Mouse (Mus musculus) kidney, embryonic 15.5 days (tissue): ENCODE results near the gene Slc2a5. TPM values are rescaled to one million over a fixed set of nuclear protein-coding genes. Genes with fewer than 3 reads are reported as not detected.

ENCODE experiments used
- ATAC-seq: fragments of 200-750 bp; cut with Nextera tagmentation; replicated peaks from 2 replicates; pipeline ENCODE4 v1.8.0; 2017; ENCODE audit warnings: moderate TSS enrichment; ENCODE audit not compliant: low FRiP score
- H3K27ac ChIP-seq: fragments of 300-500 bp; sonication (generic); 2 replicates; pipeline ENCODE4 v1.5.1; 2015; ENCODE audit warnings: mild to moderate bottlenecking, inconsistent platforms
- H3K27me3 ChIP-seq: fragments of 300-500 bp; sonication (generic); 2 replicates; pipeline ENCODE4 v1.6.1; 2015; ENCODE audit warnings: inconsistent platforms
- H3K36me3 ChIP-seq: fragments of 300-500 bp; sonication (generic); 2 replicates; pipeline ENCODE4 v1.6.1; 2015; ENCODE audit warnings: inconsistent platforms
- H3K4me1 ChIP-seq: fragments of 300-500 bp; sonication (generic); 2 replicates; pipeline ENCODE4 v1.6.1; 2015; ENCODE audit warnings: inconsistent platforms
- H3K4me2 ChIP-seq: fragments of 300-500 bp; sonication (generic); 2 replicates; pipeline ENCODE4 v1.6.1; 2015; ENCODE audit warnings: moderate library complexity, mild to moderate bottlenecking, inconsistent platforms
- H3K4me3 ChIP-seq: fragments of 300-500 bp; sonication (generic); replicated peaks from 2 replicates; pipeline ENCODE4 v1.5.1; 2015; ENCODE audit warnings: mild to moderate bottlenecking, inconsistent platforms
- H3K9ac ChIP-seq: fragments of 300-500 bp; sonication (generic); 2 replicates; pipeline ENCODE4 v1.6.1; 2015; ENCODE audit warnings: mild to moderate bottlenecking, inconsistent platforms
- H3K9me3 ChIP-seq: fragments of 300-500 bp; sonication (generic); replicated peaks from 2 replicates; pipeline ENCODE4 v1.6.1; 2016; ENCODE audit warnings: inconsistent platforms
- WGBS: fragments of 180-500 bp; shearing (Covaris S2); methylation state at CpG from one replicate; pipeline ENCODE4 v1.1.7; 2015; ENCODE audit warnings: mixed read lengths; 5-methylcytosine and 5-hydroxymethylcytosine counted together
- polyA plus RNA-seq: library from polyadenylated mRNA; unstranded; fragments of >200 nt; fragmentation: Nextera tagmentation; extraction: Ambion mirVana; gene quantifications from 2 replicates; pipeline ENCODE4 v1.2.1, GENCODE M21; 2015

Slc2a5 gene
- polyA plus RNA-seq, 1 experiment from 2014 or later, result 2.7 TPM

DNA sequence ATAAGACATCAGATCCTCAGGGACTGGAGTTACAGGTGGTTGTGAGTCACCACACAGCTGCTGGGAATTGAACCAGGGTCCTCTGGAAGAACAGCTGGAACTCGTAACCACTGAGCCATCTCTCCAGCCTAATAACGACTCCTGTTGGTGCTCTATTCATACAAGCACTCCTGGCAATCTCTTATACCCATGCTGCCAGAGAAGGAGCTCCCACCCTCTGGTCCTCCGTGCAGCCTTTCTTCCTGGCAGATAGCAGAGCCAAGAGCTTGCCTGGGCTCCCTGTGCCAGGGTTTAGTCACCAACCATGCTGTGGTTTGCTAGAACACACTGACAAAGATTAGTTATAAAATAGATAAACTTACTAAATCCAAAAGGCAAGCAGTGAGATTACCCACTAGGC lies 9.4 kb upstream of the Slc2a5 start:
- ATAC-seq, result no peak
- Histone ChIP-seq H3K36me3 (no peaks in the 10 kb centered on the region), H3K27me3 (no peaks in the 10 kb centered on the region), H3K4me1 (no peaks in the 10 kb centered on the region), H3K9ac (no peak overlapping the region), H3K4me2 (no peak overlapping the region), H3K4me3 (no peak overlapping the region), H3K27ac (no peak overlapping the region), H3K9me3 (no peaks in the 10 kb centered on the region)
- 61% methylated on average over 3 of the region's 3 CpGs for WGBS

DNA sequence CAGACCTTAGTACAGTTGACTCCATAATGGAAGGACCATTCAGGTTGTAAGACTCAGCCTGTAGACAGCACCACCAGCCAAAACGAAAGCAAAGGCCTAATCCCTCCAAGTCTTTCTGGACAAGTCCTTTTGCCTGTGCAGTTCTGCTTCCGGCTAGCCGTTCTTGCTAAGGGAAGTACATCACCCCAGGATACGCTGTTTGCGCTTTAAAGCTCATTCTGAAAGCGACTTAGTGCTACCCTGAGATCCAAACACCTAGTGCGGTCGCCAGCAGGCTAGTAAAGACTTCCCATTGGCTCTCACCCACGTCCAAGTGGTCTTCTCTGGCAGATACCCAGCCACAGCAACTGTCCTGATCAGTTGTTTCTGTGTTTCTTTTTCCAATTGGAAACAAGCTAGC lies 8.7 kb upstream of the Slc2a5 start:
- Histone ChIP-seq H3K27me3 (no peaks in the 10 kb centered on the region), H3K27ac (no peak overlapping the region), H3K9me3 (no peaks in the 10 kb centered on the region), H3K36me3 (no peaks in the 10 kb centered on the region), H3K4me2 (no peak overlapping the region), H3K4me1 (no peaks in the 10 kb centered on the region), H3K4me3 (no peak overlapping the region), H3K9ac (no peak overlapping the region)
- 80% methylated on average over 9 of the region's 9 CpGs for WGBS
- no peak for ATAC-seq

DNA sequence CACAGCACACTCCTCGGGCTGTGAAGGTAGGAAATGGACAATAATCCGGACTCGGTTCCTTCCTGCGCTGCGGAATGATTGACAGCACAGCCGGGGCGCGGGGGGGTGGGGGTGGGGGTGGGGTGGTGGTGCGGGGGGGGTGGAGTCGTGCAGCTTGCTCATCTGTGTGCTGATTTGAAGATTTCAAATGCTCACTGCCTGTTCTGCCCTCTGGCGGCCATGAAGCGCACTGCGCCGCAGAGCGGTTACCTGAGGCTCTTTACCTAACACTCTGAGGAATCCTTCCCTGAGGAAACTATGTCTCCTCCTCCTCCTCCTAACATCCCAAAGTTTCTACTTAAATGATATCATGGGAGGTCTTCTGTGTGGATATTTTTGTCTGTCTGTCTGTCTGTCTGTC lies 6.2 kb upstream of the Slc2a5 start:
- Histone ChIP-seq H3K9ac (no peak overlapping the region), H3K4me1 (no peaks in the 10 kb centered on the region), H3K9me3 (no peaks in the 10 kb centered on the region), H3K36me3 (no peaks in the 10 kb centered on the region), H3K4me3 (no peak overlapping the region), H3K27ac (no peak overlapping the region), H3K27me3 (no peaks in the 10 kb centered on the region), H3K4me2 (peak overlapping the region; percentile 43)
- 9% methylated on average over 15 of the region's 15 CpGs for WGBS
- ATAC-seq, result no peak

DNA sequence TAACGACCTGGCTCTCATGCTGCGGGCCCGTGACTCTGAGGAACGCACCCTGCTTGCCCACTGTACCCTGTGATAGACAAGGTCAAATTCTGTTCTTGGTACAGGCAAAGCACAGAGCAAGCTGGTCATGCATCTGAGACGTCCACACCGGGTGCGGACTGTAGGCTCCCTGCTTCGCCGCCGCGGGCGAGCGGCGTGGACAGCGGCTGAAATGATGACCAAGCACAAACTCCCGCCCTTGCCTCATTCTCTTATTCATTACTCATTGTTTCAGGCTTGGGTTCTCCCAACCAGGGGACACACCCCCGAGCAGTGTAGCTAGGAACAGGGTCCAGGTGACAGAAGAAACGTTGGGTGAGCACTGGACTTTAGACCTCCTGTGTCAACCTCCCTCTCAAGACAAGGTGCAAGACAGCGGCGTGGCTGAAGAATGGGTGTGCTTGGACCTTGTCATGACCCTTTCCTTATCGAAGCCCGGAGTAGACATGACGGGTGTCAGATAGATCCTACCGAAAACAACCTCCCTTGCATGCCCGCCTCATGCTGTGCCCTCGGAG lies 4.5 kb upstream of the Slc2a5 start:
- peaks cover 9% of the 10 kb centered on the region for H3K4me1 ChIP-seq
- ATAC-seq, result no peak
- H3K36me3 ChIP-seq, result no peaks in the 10 kb centered on the region
- 88% methylated on average over 26 of the region's 26 CpGs for WGBS
- no peak overlapping the region for H3K4me3 ChIP-seq
- no peak overlapping the region for H3K27ac ChIP-seq
- no peak overlapping the region for H3K9ac ChIP-seq
- no peak overlapping the region for H3K4me2 ChIP-seq
- no peaks in the 10 kb centered on the region for H3K27me3 ChIP-seq
- no peaks in the 10 kb centered on the region for H3K9me3 ChIP-seq

DNA sequence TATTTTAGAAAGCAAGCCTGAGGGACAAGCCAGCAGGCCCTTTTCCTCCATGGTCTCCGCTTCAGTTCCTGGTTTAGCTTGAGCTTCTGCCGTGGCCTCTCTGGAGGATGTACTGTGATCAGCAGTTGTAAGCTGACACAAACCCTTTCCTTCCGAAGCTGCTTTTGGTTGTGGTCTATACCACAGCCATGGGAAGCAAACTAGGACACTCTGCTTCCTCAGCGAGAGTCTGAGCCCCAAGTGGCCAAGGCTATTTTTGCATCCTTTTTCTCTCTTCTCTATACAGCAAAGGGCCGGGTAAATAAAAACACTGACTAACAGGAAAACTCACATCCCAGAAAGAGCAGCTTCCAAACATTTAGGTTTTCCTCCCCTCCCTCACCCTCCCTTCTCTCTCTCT lies 1.8 kb upstream of the Slc2a5 start:
- no peak overlapping the region for H3K27ac ChIP-seq
- H3K4me2 ChIP-seq, result no peak overlapping the region
- no peak for ATAC-seq
- H3K9me3 ChIP-seq, result no peaks in the 10 kb centered on the region
- H3K36me3 ChIP-seq, result no peaks in the 10 kb centered on the region
- WGBS, result 43% methylated on average over 5 of the region's 5 CpGs
- peaks cover 23% of the 10 kb centered on the region for H3K4me1 ChIP-seq
- H3K27me3 ChIP-seq, result no peaks in the 10 kb centered on the region; the same call in 1 of the 2 replicates
- no peak overlapping the region for H3K9ac ChIP-seq
- no peak overlapping the region for H3K4me3 ChIP-seq

DNA sequence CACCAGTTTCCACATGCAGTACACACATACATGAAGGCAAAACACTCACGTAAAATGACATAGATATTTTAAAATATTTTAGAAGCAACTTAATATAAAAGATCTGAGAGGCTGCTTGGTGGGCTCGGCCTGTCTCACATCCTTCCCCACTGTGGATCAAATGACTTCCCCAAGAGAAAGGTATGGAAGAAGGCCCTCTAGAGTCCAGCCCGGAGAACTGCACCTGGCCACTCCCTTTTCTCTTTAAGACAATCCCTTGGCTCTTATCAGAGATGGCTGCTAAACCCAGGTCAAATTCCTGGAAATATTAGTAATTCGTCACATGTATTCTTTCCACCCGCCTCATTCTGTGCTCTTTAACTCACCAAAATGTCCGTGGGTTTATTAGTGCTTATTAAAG lies 920 bp upstream of the Slc2a5 start:
- H3K9ac ChIP-seq, result no peak overlapping the region
- WGBS, result 67% methylated on average over 6 of the region's 6 CpGs
- H3K4me1 ChIP-seq, result peaks cover 23% of the 10 kb centered on the region
- H3K27me3 ChIP-seq, result no peaks in the 10 kb centered on the region; the same call in 1 of the 2 replicates
- no peaks in the 10 kb centered on the region for H3K36me3 ChIP-seq
- no peak overlapping the region for H3K4me2 ChIP-seq
- ATAC-seq, result no peak
- H3K27ac ChIP-seq, result no peak overlapping the region
- H3K9me3 ChIP-seq, result no peaks in the 10 kb centered on the region
- no peak overlapping the region for H3K4me3 ChIP-seq

DNA sequence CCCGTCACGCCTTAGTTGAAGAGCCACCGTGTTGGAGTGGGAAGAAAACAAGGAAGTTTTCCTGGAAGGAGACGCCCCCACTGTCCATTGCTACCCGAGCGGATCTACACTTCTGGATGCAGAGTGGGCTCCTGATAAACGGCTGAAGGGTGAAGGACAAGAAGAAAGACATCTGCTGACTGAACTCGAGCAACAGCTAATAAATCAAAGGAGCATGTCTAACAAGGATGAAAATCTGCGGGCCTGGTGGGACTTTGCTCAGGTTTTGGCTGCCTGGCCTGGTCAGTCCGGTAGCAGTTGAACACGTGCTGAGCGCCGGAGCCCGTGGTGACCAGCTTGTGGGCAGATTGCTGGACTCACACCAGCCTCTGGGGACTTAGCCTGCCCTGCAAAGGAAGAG lies 557 bp downstream of the Slc2a5 start:
- no peak overlapping the region for H3K9ac ChIP-seq
- H3K4me1 ChIP-seq, result peaks cover 23% of the 10 kb centered on the region
- no peaks in the 10 kb centered on the region for H3K9me3 ChIP-seq
- peak overlapping the region; percentile 27 for H3K4me3 ChIP-seq
- no peak for ATAC-seq
- no peaks in the 10 kb centered on the region; the same call in 1 of the 2 replicates for H3K27me3 ChIP-seq
- H3K4me2 ChIP-seq, result peak overlapping the region; percentile 59
- peak overlapping the region; percentile 51; the same call in 1 of the 2 replicates for H3K27ac ChIP-seq
- 23% methylated on average over 14 of the region's 14 CpGs for WGBS
- no peaks in the 10 kb centered on the region for H3K36me3 ChIP-seq

DNA sequence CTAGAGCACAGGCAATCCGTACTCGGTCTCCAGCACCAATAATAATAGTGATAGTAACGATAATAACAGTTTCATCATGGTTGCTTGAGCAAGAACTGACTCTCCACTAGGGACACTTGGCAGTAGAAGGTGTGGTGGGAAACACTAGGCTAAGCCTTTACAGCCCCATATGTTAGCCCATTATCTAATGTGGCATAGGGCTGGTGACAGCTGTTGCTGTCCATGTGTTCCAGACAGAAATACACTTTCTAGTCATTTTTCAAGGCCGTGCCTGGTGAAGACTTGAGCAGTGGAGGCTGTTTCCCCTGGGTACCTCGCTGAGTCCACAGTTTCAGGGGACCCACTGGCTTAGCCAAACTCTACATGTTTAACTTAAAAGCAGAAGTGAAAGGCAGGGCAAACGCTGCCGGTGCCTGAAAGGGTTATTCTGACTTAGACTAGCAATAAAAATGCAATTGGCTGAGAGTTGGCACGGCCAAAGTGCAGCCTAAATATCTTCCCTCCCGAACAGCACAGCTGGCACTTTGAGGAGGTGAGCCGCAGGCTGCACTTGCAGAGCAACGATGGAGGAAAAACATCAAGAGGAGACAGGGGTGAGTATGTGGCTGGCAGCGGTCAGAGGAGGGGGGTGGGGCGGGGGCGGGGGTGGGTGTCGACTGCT lies 1.2 kb downstream of the Slc2a5 start:
- WGBS, result 18% methylated on average over 15 of the region's 15 CpGs
- H3K27me3 ChIP-seq, result no peaks in the 10 kb centered on the region; the same call in 1 of the 2 replicates
- no peak for ATAC-seq
- H3K9me3 ChIP-seq, result no peaks in the 10 kb centered on the region
- peak overlapping the region; percentile 24 for H3K4me2 ChIP-seq
- H3K27ac ChIP-seq, result no peak overlapping the region
- no peak overlapping the region for H3K9ac ChIP-seq
- no peaks in the 10 kb centered on the region for H3K36me3 ChIP-seq
- H3K4me1 ChIP-seq, result peaks cover 23% of the 10 kb centered on the region
- no peak overlapping the region for H3K4me3 ChIP-seq

DNA sequence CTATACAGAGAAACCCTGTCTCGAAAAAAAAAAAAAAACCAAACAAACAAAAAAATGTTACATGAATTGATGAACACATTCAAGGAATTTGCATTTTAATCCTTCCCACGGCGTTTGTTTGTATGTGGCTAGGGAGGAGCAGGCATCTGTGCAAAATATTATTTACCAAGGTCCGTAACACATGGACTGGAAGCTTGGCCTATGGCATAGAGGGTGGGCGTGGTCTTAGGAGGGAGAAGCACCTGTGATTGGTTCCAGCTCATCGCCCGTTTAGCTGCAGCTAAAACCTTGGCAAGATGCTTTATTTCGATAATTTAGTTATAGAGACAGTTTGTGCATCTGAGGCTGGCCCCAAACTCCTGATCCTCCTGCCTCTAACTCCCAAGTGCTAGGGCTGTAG lies 2.3 kb downstream of the Slc2a5 start:
- Histone ChIP-seq H3K27me3 (no peaks in the 10 kb centered on the region; the same call in 1 of the 2 replicates), H3K4me3 (no peak overlapping the region), H3K4me1 (peaks cover 23% of the 10 kb centered on the region), H3K9ac (no peak overlapping the region), H3K27ac (no peak overlapping the region), H3K4me2 (no peak overlapping the region), H3K36me3 (no peaks in the 10 kb centered on the region), H3K9me3 (no peaks in the 10 kb centered on the region)
- ATAC-seq, result no peak
- WGBS, result 78% methylated on average over 8 of the region's 8 CpGs

DNA sequence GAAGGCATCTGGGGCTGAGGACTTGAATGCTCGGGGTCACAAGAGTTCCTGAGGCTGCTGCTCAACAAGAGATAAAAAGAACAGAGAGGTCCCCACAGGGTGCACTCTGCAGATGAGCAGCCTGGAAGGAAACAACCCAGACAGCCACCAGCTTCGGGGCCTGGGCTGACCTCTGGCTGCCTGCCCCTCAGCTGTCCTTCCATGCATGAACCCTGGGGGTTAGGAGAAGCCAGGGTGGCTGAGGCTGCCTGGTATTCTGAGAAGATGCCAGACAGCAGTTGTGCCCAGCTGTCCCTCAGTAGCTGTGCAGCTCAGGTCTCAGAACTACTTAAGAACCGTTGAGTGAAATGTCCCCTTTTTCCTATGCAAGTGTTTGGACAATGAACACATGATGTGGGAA lies 3.4 kb downstream of the Slc2a5 start:
- ATAC-seq, result no peak
- H3K27ac ChIP-seq, result no peak overlapping the region
- no peak overlapping the region for H3K4me2 ChIP-seq
- no peaks in the 10 kb centered on the region for H3K9me3 ChIP-seq
- H3K4me1 ChIP-seq, result peaks cover 23% of the 10 kb centered on the region
- no peaks in the 10 kb centered on the region for H3K36me3 ChIP-seq
- H3K27me3 ChIP-seq, result no peaks in the 10 kb centered on the region; the same call in 1 of the 2 replicates
- WGBS, result 24% methylated on average over 3 of the region's 3 CpGs
- H3K9ac ChIP-seq, result no peak overlapping the region
- no peak overlapping the region for H3K4me3 ChIP-seq

DNA sequence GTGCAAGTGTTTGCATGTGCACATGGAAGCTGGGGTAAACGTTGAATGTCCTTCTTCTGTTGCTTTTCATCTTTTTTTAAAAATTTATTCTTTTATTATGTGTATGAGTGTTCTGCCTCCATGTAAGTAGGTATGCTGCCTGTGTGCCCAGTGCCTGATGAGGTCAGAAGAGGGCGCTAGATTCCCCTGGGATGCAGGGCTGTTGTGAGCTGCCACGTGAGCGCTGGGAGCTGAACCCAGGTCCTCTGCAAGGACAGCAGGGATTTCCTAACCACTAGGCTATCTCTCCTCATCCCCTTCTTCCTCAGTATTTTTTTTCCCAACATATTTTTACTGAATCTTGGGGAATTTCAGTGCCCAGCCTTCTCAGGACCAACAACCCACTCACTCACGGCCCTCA lies 7.3 kb downstream of the Slc2a5 start:
- H3K36me3 ChIP-seq, result no peaks in the 10 kb centered on the region
- 92% methylated on average over 5 of the region's 5 CpGs for WGBS
- H3K27ac ChIP-seq, result no peak overlapping the region
- H3K4me2 ChIP-seq, result no peak overlapping the region
- H3K4me1 ChIP-seq, result no peaks in the 10 kb centered on the region; the same call in 1 of the 2 replicates
- ATAC-seq, result no peak
- H3K4me3 ChIP-seq, result no peak overlapping the region
- H3K9me3 ChIP-seq, result no peaks in the 10 kb centered on the region
- no peak overlapping the region for H3K9ac ChIP-seq
- no peaks in the 10 kb centered on the region for H3K27me3 ChIP-seq

DNA sequence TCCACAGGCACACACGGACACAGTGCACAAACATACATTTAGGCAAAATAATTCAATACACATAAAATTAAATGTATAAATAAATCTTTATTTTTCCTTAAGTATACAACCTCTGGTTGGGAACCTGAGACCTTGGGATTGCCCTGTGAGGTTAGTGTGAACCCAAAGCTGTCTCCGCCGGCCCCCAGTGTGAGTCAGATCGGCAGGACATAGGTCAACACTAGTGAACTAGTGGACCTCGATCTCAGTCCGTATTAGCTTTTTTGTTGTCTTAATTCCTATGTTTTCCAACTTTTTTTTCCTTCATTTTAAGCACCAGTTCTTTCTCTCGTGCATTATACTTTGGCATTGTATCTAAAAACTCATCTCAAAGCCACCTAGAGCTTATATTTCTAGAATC lies 8.8 kb downstream of the Slc2a5 start:
- no peak for ATAC-seq
- WGBS, result 82% methylated on average over 7 of the region's 7 CpGs
- no peak overlapping the region for H3K4me2 ChIP-seq
- H3K9ac ChIP-seq, result no peak overlapping the region
- no peaks in the 10 kb centered on the region for H3K27me3 ChIP-seq
- H3K27ac ChIP-seq, result no peak overlapping the region
- H3K9me3 ChIP-seq, result no peaks in the 10 kb centered on the region
- no peak overlapping the region for H3K4me3 ChIP-seq
- H3K4me1 ChIP-seq, result peaks cover 7% of the 10 kb centered on the region
- no peaks in the 10 kb centered on the region for H3K36me3 ChIP-seq

DNA sequence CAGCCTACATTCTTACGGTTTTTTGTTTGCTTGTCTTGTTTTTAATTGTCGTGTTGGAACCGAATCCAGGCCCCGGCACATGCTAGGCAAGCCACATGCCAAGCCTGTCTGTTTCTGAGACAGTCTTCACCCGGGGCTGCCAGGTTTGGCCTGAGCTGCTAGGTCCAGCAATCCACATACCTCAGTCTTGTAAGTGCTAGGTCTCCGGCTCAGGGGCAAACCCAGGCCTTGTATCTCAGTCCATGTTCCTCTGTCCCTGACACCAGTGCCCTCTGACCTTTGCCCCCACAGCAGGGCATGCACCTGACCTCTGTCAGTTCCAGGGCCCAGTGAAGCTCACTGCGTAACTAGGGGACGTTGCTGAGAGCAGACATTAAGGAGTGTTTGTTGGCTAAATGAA lies 9.5 kb downstream of the Slc2a5 start:
- 83% methylated on average over 8 of the region's 8 CpGs for WGBS
- H3K36me3 ChIP-seq, result no peaks in the 10 kb centered on the region
- no peak overlapping the region for H3K4me2 ChIP-seq
- peaks cover 14% of the 10 kb centered on the region for H3K4me1 ChIP-seq
- no peak overlapping the region for H3K27ac ChIP-seq
- no peak overlapping the region for H3K9ac ChIP-seq
- no peaks in the 10 kb centered on the region for H3K27me3 ChIP-seq
- no peak overlapping the region for H3K4me3 ChIP-seq
- H3K9me3 ChIP-seq, result no peaks in the 10 kb centered on the region
- ATAC-seq, result no peak
